Comparison of ENCODE assay signal across 8 mouse cellular contexts in genomic region chr6:86370093-86370713, GRCm38 (mm10). TPM values are rescaled to one million over a fixed set of nuclear protein-coding genes. Genes with fewer than 3 reads are reported as not detected.
DNase-seq lines count a peak whose midpoint lies in the region; ATAC-seq lines count a peak whose summit lies in the region.

No protein-coding gene starts in this region.

- no peak for DNase-seq in neural tube, embryonic 11.5 days (ENCODE audit: low spot score)
- DNase-seq in neural tube, embryonic 10.5 days (ENCODE audit: extremely low spot score, low spot score): no peak
- DNase-seq in c-Kit-positive CD71-positive TER-119-negative erythroid progenitor cells, embryonic 14.5 days (ENCODE audit: low read depth): peak; percentile 50
- DNase-seq in intestine, embryonic 14.5 days (ENCODE audit: low spot score): no peak
- peak; percentile 11 for DNase-seq in midbrain, embryonic 14.5 days
- no peak for DNase-seq in frontal cortex, postnatal 10 days (ENCODE audit: low spot score in 2 of 2)
- no peak for DNase-seq in right cerebral cortex, adult 18-20 months
- DNase-seq in urinary bladder, postnatal 36 days (ENCODE audit: low spot score in 2 of 2): no peak

- no peaks in the 10 kb centered on the region for H3K36me3 ChIP-seq in neural tube, embryonic 11.5 days (ENCODE audit: control insufficient read depth, insufficient read depth, low read length)
- H3K36me3 ChIP-seq in intestine, embryonic 14.5 days (ENCODE audit: control insufficient read depth, insufficient read depth, low read length): peaks cover 28% of the 10 kb centered on the region; the same call in 1 of the 2 replicates
- H3K36me3 ChIP-seq in midbrain, embryonic 14.5 days (ENCODE audit: control insufficient read depth, insufficient read depth, low read length): 0 out of 2 replicates have a peak, but pooled peaks cover 3% of the 10 kb centered on the region

- no peak overlapping the region for H3K4me3 ChIP-seq in neural tube, embryonic 11.5 days (ENCODE audit: low read depth, low read length)
- peak overlapping the region; percentile 96 for H3K4me3 ChIP-seq in intestine, embryonic 14.5 days (ENCODE audit: low read depth, low read length)
- H3K4me3 ChIP-seq in midbrain, embryonic 14.5 days (replicated peaks; ENCODE audit: low read depth, low read length): no peak overlapping the region

- peak overlapping the region; percentile 89 for H3K4me2 ChIP-seq in neural tube, embryonic 11.5 days (ENCODE audit: low read depth)
- peak overlapping the region; percentile 87 for H3K4me2 ChIP-seq in intestine, embryonic 14.5 days (ENCODE audit: low read length)
- peak overlapping the region; percentile 93 for H3K4me2 ChIP-seq in midbrain, embryonic 14.5 days (ENCODE audit: low read length)

- no peaks in the 10 kb centered on the region for H3K27me3 ChIP-seq in neural tube, embryonic 11.5 days (ENCODE audit: control insufficient read depth, insufficient read depth, low read length)
- H3K27me3 ChIP-seq in intestine, embryonic 14.5 days (replicated peaks; ENCODE audit: control insufficient read depth, insufficient read depth, low read length): no peaks in the 10 kb centered on the region
- no peaks in the 10 kb centered on the region for H3K27me3 ChIP-seq in midbrain, embryonic 14.5 days (ENCODE audit: control insufficient read depth, insufficient read depth, low read length)

- H3K27ac ChIP-seq in neural tube, embryonic 11.5 days (ENCODE audit: low read depth, low read length): peak overlapping the region; percentile 85
- H3K27ac ChIP-seq in intestine, embryonic 14.5 days (ENCODE audit: low read depth): peak overlapping the region; percentile 89
- H3K27ac ChIP-seq in midbrain, embryonic 14.5 days (replicated peaks; ENCODE audit: low read depth, low read length): peak overlapping the region; percentile 96

- H3K4me1 ChIP-seq in neural tube, embryonic 11.5 days (ENCODE audit: control insufficient read depth, insufficient read depth, low read length): peaks cover 17% of the 10 kb centered on the region
- H3K4me1 ChIP-seq in intestine, embryonic 14.5 days (replicated peaks; ENCODE audit: control insufficient read depth, insufficient read depth, low read length): peaks cover 18% of the 10 kb centered on the region
- H3K4me1 ChIP-seq in midbrain, embryonic 14.5 days (ENCODE audit: control insufficient read depth, insufficient read depth, low read length): peaks cover 21% of the 10 kb centered on the region

- peak overlapping the region; percentile 88 for H3K9ac ChIP-seq in neural tube, embryonic 11.5 days (ENCODE audit: low read length)
- H3K9ac ChIP-seq in intestine, embryonic 14.5 days (ENCODE audit: low read length): peak overlapping the region; percentile 93; the same call in 1 of the 2 replicates
- H3K9ac ChIP-seq in midbrain, embryonic 14.5 days (replicated peaks; ENCODE audit: low read length): peak overlapping the region; percentile 78

- no peaks in the 10 kb centered on the region for H3K9me3 ChIP-seq in neural tube, embryonic 11.5 days (ENCODE audit: control insufficient read depth, low read length)
- no peaks in the 10 kb centered on the region for H3K9me3 ChIP-seq in intestine, embryonic 14.5 days (ENCODE audit: control insufficient read depth, low read length)
- no peaks in the 10 kb centered on the region for H3K9me3 ChIP-seq in midbrain, embryonic 14.5 days (ENCODE audit: control insufficient read depth, low read length)

- 67% methylated on average over 3 of the region's 3 CpGs for WGBS in neural tube, embryonic 11.5 days
- 80% methylated on average over 3 of the region's 3 CpGs for WGBS in intestine, embryonic 14.5 days
- 62% methylated on average over 3 of the region's 3 CpGs for WGBS in midbrain, embryonic 14.5 days

- ATAC-seq in neural tube, embryonic 11.5 days (ENCODE audit: insufficient read depth, low FRiP score, low TSS enrichment): no peak
- ATAC-seq in intestine, embryonic 14.5 days (replicated peaks; ENCODE audit: low FRiP score, low TSS enrichment, low read depth): no peak
- no peak for ATAC-seq in midbrain, embryonic 14.5 days (ENCODE audit: low FRiP score, low TSS enrichment)

RNA-seq across cellular contexts. Expression of gene Snrpg, which starts 0.9 kb away (rescaled TPM):
- polyA plus RNA-seq in neural tube, embryonic 11.5 days (2014; fragmentation: Nextera tagmentation; extraction: Ambion mirVana): 658 and 707 TPM in 2 replicates
- polyA plus RNA-seq in intestine, embryonic 14.5 days (2014; fragmentation: Nextera tagmentation; extraction: Ambion mirVana): 787 and 872 TPM in 2 replicates
- polyA plus RNA-seq in midbrain, embryonic 14.5 days (2014; fragmentation: Nextera tagmentation; extraction: Ambion mirVana): 480 and 559 TPM in 2 replicates

RNA-seq across cellular contexts. Expression of gene Fam136a, which starts 4.8 kb away (rescaled TPM):
- polyA plus RNA-seq in neural tube, embryonic 11.5 days (2014; fragmentation: Nextera tagmentation; extraction: Ambion mirVana): 142 and 144 TPM in 2 replicates
- 162 and 167 TPM in 2 replicates for polyA plus RNA-seq in intestine, embryonic 14.5 days (2014; fragmentation: Nextera tagmentation; extraction: Ambion mirVana)
- 124 and 130 TPM in 2 replicates for polyA plus RNA-seq in midbrain, embryonic 14.5 days (2014; fragmentation: Nextera tagmentation; extraction: Ambion mirVana)

RNA-seq across cellular contexts. Expression of gene Pcyox1, which starts 26.8 kb away (rescaled TPM):
- 105 and 107 TPM in 2 replicates for polyA plus RNA-seq in neural tube, embryonic 11.5 days (2014; fragmentation: Nextera tagmentation; extraction: Ambion mirVana)
- polyA plus RNA-seq in intestine, embryonic 14.5 days (2014; fragmentation: Nextera tagmentation; extraction: Ambion mirVana): 81.6 and 87.9 TPM in 2 replicates
- 68.7 and 109 TPM in 2 replicates for polyA plus RNA-seq in midbrain, embryonic 14.5 days (2014; fragmentation: Nextera tagmentation; extraction: Ambion mirVana)

RNA-seq across cellular contexts. Expression of gene Tia1, which starts 33.8 kb away (rescaled TPM):
- polyA plus RNA-seq in neural tube, embryonic 11.5 days (2014; fragmentation: Nextera tagmentation; extraction: Ambion mirVana): 235 and 246 TPM in 2 replicates
- polyA plus RNA-seq in intestine, embryonic 14.5 days (2014; fragmentation: Nextera tagmentation; extraction: Ambion mirVana): 184 and 216 TPM in 2 replicates
- polyA plus RNA-seq in midbrain, embryonic 14.5 days (2014; fragmentation: Nextera tagmentation; extraction: Ambion mirVana): 317 and 387 TPM in 2 replicates

RNA-seq across cellular contexts. Expression of gene Gm44790, which starts 56.3 kb away (rescaled TPM):
- not detected in 2 replicates for polyA plus RNA-seq in neural tube, embryonic 11.5 days (2014; fragmentation: Nextera tagmentation; extraction: Ambion mirVana)
- polyA plus RNA-seq in intestine, embryonic 14.5 days (2014; fragmentation: Nextera tagmentation; extraction: Ambion mirVana): not detected in 2 replicates
- not detected in 2 replicates for polyA plus RNA-seq in midbrain, embryonic 14.5 days (2014; fragmentation: Nextera tagmentation; extraction: Ambion mirVana)

Comparison
In these comparisons a context has a peak if more than half of its experiments do, and no peak if none do; other contexts are left out.
1. DNase-seq: peak in c-Kit-positive CD71-positive TER-119-negative erythroid progenitor cells, embryonic 14.5 days (single experiment) and midbrain, embryonic 14.5 days (single experiment); none in neural tube, embryonic 11.5 days (single experiment), neural tube, embryonic 10.5 days (single experiment), intestine, embryonic 14.5 days (single experiment), frontal cortex, postnatal 10 days (0 of 2), right cerebral cortex, adult 18-20 months (single experiment) and urinary bladder, postnatal 36 days (0 of 2).
2. Peak in every context shown above with its lines, with median percentiles within 50 percentile points of each other: H3K27ac ChIP-seq, H3K4me2 ChIP-seq and H3K9ac ChIP-seq.